Mouse (Mus musculus) E14TG2a.4 (cell line): ENCODE measurements around the gene Zfp952.

Experiments
- CTCF ChIP-seq: conservative IDR thresholded peaks from 2 replicates; pipeline ENCODE4 v1.5.1; 2014; ENCODE audit warnings: low read length
- POU5F1 ChIP-seq: IDR thresholded peaks from 2 replicates; pipeline ENCODE4 v1.6.1; 2014; ENCODE audit warnings: low read length, borderline replicate concordance

DNA sequence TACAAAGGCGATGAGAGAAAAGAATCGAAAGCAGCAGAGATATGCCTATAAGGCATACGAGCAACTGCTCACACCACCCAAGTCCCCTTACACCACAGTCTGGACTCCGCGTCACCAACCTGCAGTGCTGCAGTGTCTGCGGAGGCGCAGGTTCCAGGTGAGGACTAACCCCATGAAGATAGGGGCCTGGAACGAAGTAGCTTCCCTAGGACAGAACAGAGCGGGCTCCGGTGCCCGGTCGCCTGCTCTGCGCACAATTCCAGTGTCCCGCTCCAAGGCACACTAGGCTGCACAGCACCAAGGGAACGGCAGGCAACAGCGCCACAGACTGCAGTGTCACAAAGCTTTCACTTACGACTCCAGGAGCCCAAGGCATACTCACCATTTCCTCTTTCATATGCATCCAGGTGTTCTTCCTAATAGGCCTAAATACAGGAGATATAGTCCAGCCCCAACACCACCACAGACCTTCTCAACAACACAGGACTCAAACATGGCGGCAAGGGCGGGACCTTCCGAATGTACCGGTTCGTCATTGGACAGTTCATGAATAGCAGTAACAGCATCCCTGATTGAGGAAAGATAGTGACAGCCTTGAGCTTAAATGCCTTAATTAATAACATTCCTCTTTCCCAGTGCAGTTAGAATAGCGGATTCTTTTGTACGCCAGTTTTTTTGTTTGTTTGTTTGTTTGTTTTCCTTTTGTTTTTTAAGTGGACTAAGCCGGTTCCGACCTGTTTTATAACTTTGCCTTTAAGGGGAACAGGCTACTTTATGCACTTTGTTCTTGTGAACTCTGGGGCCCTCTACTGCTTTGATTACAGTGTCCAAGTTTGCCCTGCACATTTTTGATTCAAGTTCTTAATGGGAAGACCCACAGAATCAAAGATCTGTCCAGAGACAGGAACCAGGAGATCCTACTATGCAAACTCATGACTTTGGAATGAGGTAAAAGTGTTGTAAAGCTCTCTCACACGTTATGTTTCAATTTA, 40.3 kb downstream of the Zfp952 start, which contains the start of gene Zfp763:
- no peak for TF ChIP-seq CTCF
- no peak for TF ChIP-seq POU5F1
